Mouse (Mus musculus) kidney, adult 2 months (tissue): ENCODE measurements around the gene Sh3rf3.

ENCODE experiments used
- CTCF ChIP-seq: fragments of 200-500 bp; conservative IDR thresholded peaks from 2 replicates; pipeline ENCODE4 v1.5.1; 2011; ENCODE audit warnings: low read depth, mild to moderate bottlenecking, control low read depth, low read length, moderate library complexity, mixed read lengths; ENCODE audit not compliant: insufficient read depth, insufficient read length
- POLR2A ChIP-seq: fragments of 200-500 bp; IDR thresholded peaks from one replicate; pipeline ENCODE4 v1.6.1; 2011; ENCODE audit warnings: low read depth, low read length, control low read depth

DNA sequence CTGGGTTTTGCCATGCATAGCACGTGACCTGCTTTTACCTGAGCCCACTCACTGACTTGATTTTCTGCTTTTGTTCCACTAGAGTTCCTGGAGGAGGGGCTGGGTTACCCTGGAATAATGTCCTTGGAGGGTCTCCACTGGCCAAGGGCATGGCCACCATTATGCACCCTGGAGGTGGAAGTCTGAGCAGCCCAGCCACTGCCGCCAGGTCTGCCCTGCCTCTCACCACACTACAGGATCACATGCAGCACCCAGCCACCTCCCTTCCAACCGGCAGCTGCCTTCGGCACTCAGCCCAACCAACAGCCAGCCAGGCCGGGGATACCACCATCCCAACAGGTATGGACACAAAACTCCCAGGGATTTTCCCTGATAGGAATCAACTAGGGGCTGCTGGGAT, 273.4 kb downstream of the Sh3rf3 start:
- TF ChIP-seq CTCF (no peak), POLR2A (no peak)
